Mouse (Mus musculus) intestine, embryonic 16.5 days (tissue): Measurements from ENCODE around the gene Pmvk. TPM values are rescaled to one million over a fixed set of nuclear protein-coding genes. Genes with fewer than 3 reads are reported as not detected.

Experiments used
- ATAC-seq: fragments of 200-750 bp; cut with Nextera tagmentation; 2 replicates; pipeline ENCODE4 v1.8.0; 2017; ENCODE audit warnings: moderate TSS enrichment, moderate library complexity
- H3K27ac ChIP-seq: fragments of 300-500 bp; sonication (generic); 2 replicates; pipeline ENCODE4 v1.5.1; 2014; ENCODE audit warnings: mild to moderate bottlenecking, low read length
- H3K27me3 ChIP-seq: fragments of 300-500 bp; sonication (generic); replicated peaks from 2 replicates; pipeline ENCODE4 v1.6.1; 2014; ENCODE audit warnings: low read length, control low read depth, mixed read lengths; ENCODE audit not compliant: control insufficient read depth, insufficient read depth
- H3K36me3 ChIP-seq: fragments of 300-500 bp; sonication (generic); 2 replicates; pipeline ENCODE4 v1.6.1; 2014; ENCODE audit warnings: low read length, control low read depth; ENCODE audit not compliant: control insufficient read depth, insufficient read depth
- H3K4me1 ChIP-seq: fragments of 300-500 bp; sonication (generic); 2 replicates; pipeline ENCODE4 v1.6.1; 2014; ENCODE audit warnings: low read length, control low read depth, mixed read lengths; ENCODE audit not compliant: control insufficient read depth, insufficient read depth
- H3K4me2 ChIP-seq: fragments of 300-500 bp; sonication (generic); 2 replicates; pipeline ENCODE4 v1.6.1; 2014; ENCODE audit warnings: low read depth, low read length, control low read depth
- H3K4me3 ChIP-seq: fragments of 300-500 bp; sonication (generic); 2 replicates; pipeline ENCODE4 v1.5.1; 2014; ENCODE audit warnings: mild to moderate bottlenecking, low read length
- H3K9ac ChIP-seq: fragments of 300-500 bp; sonication (generic); 2 replicates; pipeline ENCODE4 v1.6.1; 2014; ENCODE audit warnings: low read depth, low read length
- H3K9me3 ChIP-seq: fragments of 300-500 bp; sonication (generic); 2 replicates; pipeline ENCODE4 v1.6.1; 2016; ENCODE audit warnings: low read length, control low read depth; ENCODE audit not compliant: control insufficient read depth
- WGBS: fragments of 180-500 bp; shearing (Covaris S2); extraction: QIAGEN DNeasy Blood & Tissue Kit; methylation state at CpG from one replicate; pipeline ENCODE4 v1.1.7; 2014; 5-methylcytosine and 5-hydroxymethylcytosine counted together
- polyA plus RNA-seq: library from polyadenylated mRNA; unstranded; fragments of >200 nt; fragmentation: Nextera tagmentation; extraction: Ambion mirVana; gene quantifications from 2 replicates; pipeline ENCODE4 v1.2.1, GENCODE M21; 2015

The Pmvk gene
- polyA plus RNA-seq, 1 experiment from 2014 or later = 77.0 TPM

GRCm38 (mm10) chr3:89418170-89418860 is 36.0 kb upstream of the Pmvk start, which contains the start of the genes Cks1b and Shc1:
TSS of gene Cks1b (minus strand) at chr3:89418383.
TSS of gene Shc1 (plus strand) at chr3:89418443.
- H3K4me3 ChIP-seq = peak within 1 kb of the TSS; percentile 60
- peak within 1 kb of the TSS; percentile 86 for H3K4me2 ChIP-seq
- no peaks in the 10 kb centered on the region for H3K27me3 ChIP-seq
- no peaks in the 10 kb centered on the region for H3K9me3 ChIP-seq
- H3K36me3 ChIP-seq = peaks cover 19% of the 10 kb centered on the region
- H3K9ac ChIP-seq = peak within 1 kb of the TSS; percentile 72
- ATAC-seq = peak; percentile 94
- peak within 1 kb of the TSS; percentile 98 for H3K27ac ChIP-seq
- H3K4me1 ChIP-seq = peaks cover 28% of the 10 kb centered on the region
- WGBS = under 1% methylated on average over 39 of the region's 39 CpGs

GRCm38 (mm10) chr3:89418861-89419250 is 35.5 kb upstream of the Pmvk start:
- ATAC-seq = peak; percentile 43
- H3K9me3 ChIP-seq = no peaks in the 10 kb centered on the region
- H3K4me2 ChIP-seq = peak overlapping the region; percentile 86
- H3K36me3 ChIP-seq = peaks cover 18% of the 10 kb centered on the region
- H3K27ac ChIP-seq = peak overlapping the region; percentile 98
- under 1% methylated on average over 16 of the region's 16 CpGs for WGBS
- peak overlapping the region; percentile 72 for H3K9ac ChIP-seq
- peak overlapping the region; percentile 60 for H3K4me3 ChIP-seq
- H3K4me1 ChIP-seq = peaks cover 34% of the 10 kb centered on the region
- H3K27me3 ChIP-seq = no peaks in the 10 kb centered on the region

GRCm38 (mm10) chr3:89419571-89419970 is 34.8 kb upstream of the Pmvk start:
- WGBS = 1% methylated on average over 9 of the region's 9 CpGs
- ATAC-seq = no peak
- peaks cover 41% of the 10 kb centered on the region for H3K4me1 ChIP-seq
- no peaks in the 10 kb centered on the region for H3K9me3 ChIP-seq
- H3K27me3 ChIP-seq = no peaks in the 10 kb centered on the region
- peaks cover 14% of the 10 kb centered on the region for H3K36me3 ChIP-seq
- H3K4me2 ChIP-seq = peak overlapping the region; percentile 86
- H3K27ac ChIP-seq = peak overlapping the region; percentile 98
- peak overlapping the region; percentile 72 for H3K9ac ChIP-seq
- H3K4me3 ChIP-seq = peak overlapping the region; percentile 60

- H3K9ac ChIP-seq = peak overlapping the region; percentile 72
- peak overlapping the region; percentile 60 for H3K4me3 ChIP-seq
- no peak for ATAC-seq
- H3K4me2 ChIP-seq = peak overlapping the region; percentile 86
- peaks cover 10% of the 10 kb centered on the region for H3K36me3 ChIP-seq
- H3K27me3 ChIP-seq = no peaks in the 10 kb centered on the region
- peaks cover 44% of the 10 kb centered on the region for H3K4me1 ChIP-seq
- peak overlapping the region; percentile 98 for H3K27ac ChIP-seq
- WGBS = 23% methylated on average over 3 of the region's 3 CpGs
- no peaks in the 10 kb centered on the region for H3K9me3 ChIP-seq
Measured at GRCm38 (mm10) chr3:89419981-89420380, 34.4 kb upstream of the Pmvk start.

- Histone ChIP-seq H3K4me3 (peak overlapping the region; percentile 58; the same call in 1 of the 2 replicates), H3K9ac (peak overlapping the region; percentile 50), H3K27me3 (no peaks in the 10 kb centered on the region)
Measured at GRCm38 (mm10) chr3:89420421-89420820, 33.9 kb upstream of the Pmvk start.

GRCm38 (mm10) chr3:89421002-89421774 is 33.2 kb upstream of the Pmvk start:
- Histone ChIP-seq H3K4me3 (peak overlapping the region; percentile 58), H3K4me2 (peak overlapping the region; percentile 78), H3K9ac (peak overlapping the region; percentile 74), H3K36me3 (peaks cover 4% of the 10 kb centered on the region; the same call in 1 of the 2 replicates), H3K4me1 (peaks cover 47% of the 10 kb centered on the region), H3K27me3 (no peaks in the 10 kb centered on the region), H3K9me3 (no peaks in the 10 kb centered on the region), H3K27ac (peak overlapping the region; percentile 98)
- WGBS = 4% methylated on average over 11 of the region's 11 CpGs
- ATAC-seq = peak; percentile 68

More at GRCm38 (mm10) chr3:89420421-89420820, 33.9 kb upstream of the Pmvk start:
- Histone ChIP-seq H3K4me1 (peaks cover 47% of the 10 kb centered on the region), H3K27ac (peak overlapping the region; percentile 98), H3K4me2 (peak overlapping the region; percentile 78), H3K9me3 (no peaks in the 10 kb centered on the region), H3K36me3 (peaks cover 10% of the 10 kb centered on the region)
- 57% methylated on average over 2 of the region's 2 CpGs for WGBS
- ATAC-seq = no peak

- WGBS = 15% methylated on average over 21 of the region's 22 CpGs
- peak overlapping the region; percentile 58 for H3K4me3 ChIP-seq
- H3K9me3 ChIP-seq = no peaks in the 10 kb centered on the region
- no peak for ATAC-seq
- H3K27ac ChIP-seq = peak overlapping the region; percentile 98
- no peaks in the 10 kb centered on the region for H3K27me3 ChIP-seq
- peak overlapping the region; percentile 74 for H3K9ac ChIP-seq
- H3K36me3 ChIP-seq = 0 out of 2 replicates have a peak, but pooled peaks cover 3% of the 10 kb centered on the region
- peak overlapping the region; percentile 78 for H3K4me2 ChIP-seq
- H3K4me1 ChIP-seq = peaks cover 43% of the 10 kb centered on the region
Measured at GRCm38 (mm10) chr3:89421810-89422473, 32.4 kb upstream of the Pmvk start.

- H3K4me3 ChIP-seq = peak overlapping the region; percentile 58
- peak overlapping the region; percentile 78 for H3K4me2 ChIP-seq
- no peak for ATAC-seq
- peaks cover 10% of the 10 kb centered on the region; the same call in 1 of the 2 replicates for H3K36me3 ChIP-seq
- peak overlapping the region; percentile 74 for H3K9ac ChIP-seq
- no peaks in the 10 kb centered on the region for H3K9me3 ChIP-seq
- no peaks in the 10 kb centered on the region for H3K27me3 ChIP-seq
- peaks cover 43% of the 10 kb centered on the region for H3K4me1 ChIP-seq
- 68% methylated on average over 6 of the region's 6 CpGs for WGBS
- 0 out of 2 replicates have a peak overlapping the region, but pooled peaks have one; percentile 98 for H3K27ac ChIP-seq
Measured at GRCm38 (mm10) chr3:89422556-89423205, 31.7 kb upstream of the Pmvk start.
